Mouse (Mus musculus) layer of hippocampus, adult 2 months (tissue): ENCODE measurements around the gene Sub1. TPM values are rescaled to one million over a fixed set of nuclear protein-coding genes. Genes with fewer than 3 reads are reported as not detected.

Experiments
- DNase-seq, 2 experiments: peaks; one replicate each; pipeline ENCODE4 v3.0.0; 2022; ENCODE audit warnings: low spot score in 2 of 2
- H3K27ac ChIP-seq: fragments of 200-600 bp; 2 replicates; pipeline ENCODE4 v1.8.1; 2022
- H3K4me3 ChIP-seq: fragments of 200-600 bp; 2 replicates; pipeline ENCODE4 v1.8.1; 2022; ENCODE audit warnings: mild to moderate bottlenecking
- CTCF ChIP-seq: fragments of 200-600 bp; conservative IDR thresholded peaks from 2 replicates; pipeline ENCODE4 v1.8.1; 2022; ENCODE audit warnings: antibody characterized with exemption, mild to moderate bottlenecking, moderate library complexity
- total RNA-seq, 2 experiments: library from RNA; stranded (reverse); gene quantifications; 2 replicates each; pipeline ENCODE4 v1.2.3; 2021

Gene Sub1
- total RNA-seq, 2 experiments from 2014 or later = 303 to 321 TPM

GRCm38 (mm10) chr15:11940855-11941254, 55.9 kb downstream of the Sub1 start:
- no peak for TF ChIP-seq CTCF
- H3K27ac ChIP-seq = no peak overlapping the region
- no peak overlapping the region for H3K4me3 ChIP-seq
- no peak for DNase-seq

Other genes starting within 250 kb of the Sub1 start
- gene Npr3, start 89.7 kb downstream of the Sub1 start, total RNA-seq = 10 to 100 TPM; 15.7 to 17.7 TPM
- 100 to 1,000 TPM; 357 TPM for gene Zfr, start 120.8 kb upstream of the Sub1 start, total RNA-seq
- 10 to 100 TPM; 58.1 to 58.9 TPM for gene Mtmr12, start 208.0 kb upstream of the Sub1 start, total RNA-seq